Mouse (Mus musculus) neural tube, embryonic 11.5 days (tissue): ENCODE data around the gene Ugcg. TPM values are rescaled to one million over a fixed set of nuclear protein-coding genes. Genes with fewer than 3 reads are reported as not detected.

ENCODE experiments used
- ATAC-seq: fragments of 200-750 bp; cut with Nextera tagmentation; 2 replicates; pipeline ENCODE4 v1.8.0; 2017; ENCODE audit warnings: moderate number of reproducible peaks, mild to moderate bottlenecking, moderate TSS enrichment, moderate library complexity; ENCODE audit not compliant: insufficient read depth, low FRiP score, low TSS enrichment
- DNase-seq: peaks from one replicate; pipeline ENCODE4 v3.0.0-alpha.2; 2015; ENCODE audit warnings: low spot score
- H3K27ac ChIP-seq: fragments of 300-500 bp; sonication (generic); 2 replicates; pipeline ENCODE4 v1.5.1; 2014; ENCODE audit warnings: low read depth, mild to moderate bottlenecking, low read length
- H3K27me3 ChIP-seq: fragments of 300-500 bp; sonication (generic); 2 replicates; pipeline ENCODE4 v1.6.1; 2014; ENCODE audit warnings: mild to moderate bottlenecking, low read length, mixed read lengths; ENCODE audit not compliant: control insufficient read depth, insufficient read depth
- H3K36me3 ChIP-seq: fragments of 300-500 bp; sonication (generic); 2 replicates; pipeline ENCODE4 v1.6.1; 2014; ENCODE audit warnings: mild to moderate bottlenecking, low read length, moderate library complexity, mixed read lengths; ENCODE audit not compliant: control insufficient read depth, insufficient read depth
- H3K4me1 ChIP-seq: fragments of 300-500 bp; sonication (generic); 2 replicates; pipeline ENCODE4 v1.6.1; 2014; ENCODE audit warnings: low read length, mixed read lengths; ENCODE audit not compliant: control insufficient read depth, insufficient read depth
- H3K4me2 ChIP-seq: fragments of 300-500 bp; sonication (generic); 2 replicates; pipeline ENCODE4 v1.6.1; 2014; ENCODE audit warnings: low read depth, mild to moderate bottlenecking, moderate library complexity
- H3K4me3 ChIP-seq: fragments of 300-500 bp; sonication (generic); 2 replicates; pipeline ENCODE4 v1.5.1; 2014; ENCODE audit warnings: low read depth, low read length
- H3K9ac ChIP-seq: fragments of 300-500 bp; sonication (generic); 2 replicates; pipeline ENCODE4 v1.6.1; 2014; ENCODE audit warnings: mild to moderate bottlenecking, low read length
- H3K9me3 ChIP-seq: fragments of 300-500 bp; sonication (generic); 2 replicates; pipeline ENCODE4 v1.6.1; 2016; ENCODE audit warnings: low read length; ENCODE audit not compliant: control insufficient read depth
- WGBS: fragments of 180-500 bp; shearing (Covaris S2); extraction: QIAGEN DNeasy Blood & Tissue Kit; methylation state at CpG from one replicate; pipeline ENCODE4 v1.1.7; 2014; 5-methylcytosine and 5-hydroxymethylcytosine counted together
- polyA plus RNA-seq: library from polyadenylated mRNA; unstranded; fragments of >200 nt; fragmentation: Nextera tagmentation; extraction: Ambion mirVana; gene quantifications from 2 replicates; pipeline ENCODE4 v1.2.1, GENCODE M21; 2014

Ugcg gene
- polyA plus RNA-seq, result 12.1 and 12.4 TPM in 2 replicates

DNA sequence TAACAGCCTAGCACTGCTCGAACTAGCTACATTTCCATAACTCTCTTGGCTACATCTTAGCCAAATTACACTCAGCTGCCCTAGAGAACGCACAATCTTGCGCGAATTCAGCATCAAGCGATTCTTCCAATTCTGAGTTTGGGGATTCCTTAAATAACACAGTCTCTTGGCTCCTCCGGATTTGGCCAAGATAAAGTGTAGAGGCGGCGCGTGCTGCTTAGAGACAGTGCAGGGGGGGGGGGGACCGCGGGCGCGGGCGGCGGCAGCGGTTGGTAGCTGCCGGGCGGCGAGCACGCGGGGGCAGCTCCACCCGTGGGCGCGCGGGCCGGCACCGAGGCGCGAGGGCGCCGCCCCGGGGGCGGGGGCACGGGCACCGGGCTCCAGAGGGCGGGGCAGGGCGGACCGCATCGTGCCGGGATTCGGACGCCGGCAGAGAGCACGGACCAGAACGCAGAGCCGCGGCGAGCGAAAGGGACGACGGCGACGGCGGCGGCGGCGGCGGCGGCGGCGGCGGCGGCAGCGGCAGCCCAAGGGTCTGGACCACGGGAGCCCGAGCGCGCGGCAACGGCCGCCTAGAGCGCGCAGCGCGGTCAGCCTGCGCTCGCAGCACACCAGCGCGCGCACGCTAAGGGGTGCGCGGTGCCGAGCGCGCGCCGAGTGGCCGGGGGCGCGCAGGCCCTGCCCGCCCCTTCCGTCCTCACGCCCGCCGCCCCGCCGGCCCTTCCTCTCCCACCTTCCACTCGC lies at the start of gene Ugcg:
Gene Ugcg (plus strand): TSS at position 456 of the 744 bp plus-strand sequence.
- DNase-seq (peak; percentile 89), ATAC-seq (peak; percentile 82)
- Histone ChIP-seq H3K27ac (peak within 1 kb of the TSS; percentile 87), H3K4me2 (peak within 1 kb of the TSS; percentile 64), H3K36me3 (no peaks in the 10 kb centered on the region; the same call in 1 of the 2 replicates), H3K27me3 (no peaks in the 10 kb centered on the region), H3K4me3 (peak within 1 kb of the TSS; percentile 74), H3K9me3 (no peaks in the 10 kb centered on the region), H3K9ac (peak within 1 kb of the TSS; percentile 92), H3K4me1 (peaks cover 7% of the 10 kb centered on the region)
- under 1% methylated on average over 31 of the region's 99 CpGs for WGBS

DNA sequence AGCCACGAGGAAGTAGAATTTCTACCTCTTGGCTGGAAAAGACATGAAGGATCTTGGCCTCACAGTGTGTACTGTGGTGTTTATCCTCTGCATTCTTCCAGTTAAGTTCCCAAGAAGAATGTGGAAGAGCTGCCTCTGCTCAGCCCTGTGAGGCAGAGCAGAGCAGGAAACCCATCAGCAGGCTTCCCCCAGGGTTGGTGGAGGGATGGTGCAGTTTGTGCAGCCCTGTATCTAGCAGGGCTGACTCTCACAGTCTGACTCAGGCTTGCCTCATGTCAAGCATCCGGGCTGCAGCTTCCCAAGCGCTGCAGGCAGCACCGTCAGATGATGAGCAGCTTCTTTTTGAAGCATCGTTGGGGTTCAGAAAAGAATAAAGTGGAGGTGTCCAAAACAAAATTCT lies 40.0 kb upstream of the Ugcg start:
- H3K9me3 ChIP-seq, result no peaks in the 10 kb centered on the region
- H3K4me3 ChIP-seq, result no peak overlapping the region
- 89% methylated on average over 5 of the region's 5 CpGs for WGBS
- DNase-seq (no peak), ATAC-seq (no peak)
- no peaks in the 10 kb centered on the region for H3K36me3 ChIP-seq
- H3K27me3 ChIP-seq, result no peaks in the 10 kb centered on the region
- no peak overlapping the region for H3K27ac ChIP-seq
- no peak overlapping the region for H3K9ac ChIP-seq
- no peaks in the 10 kb centered on the region for H3K4me1 ChIP-seq
- H3K4me2 ChIP-seq, result no peak overlapping the region

DNA sequence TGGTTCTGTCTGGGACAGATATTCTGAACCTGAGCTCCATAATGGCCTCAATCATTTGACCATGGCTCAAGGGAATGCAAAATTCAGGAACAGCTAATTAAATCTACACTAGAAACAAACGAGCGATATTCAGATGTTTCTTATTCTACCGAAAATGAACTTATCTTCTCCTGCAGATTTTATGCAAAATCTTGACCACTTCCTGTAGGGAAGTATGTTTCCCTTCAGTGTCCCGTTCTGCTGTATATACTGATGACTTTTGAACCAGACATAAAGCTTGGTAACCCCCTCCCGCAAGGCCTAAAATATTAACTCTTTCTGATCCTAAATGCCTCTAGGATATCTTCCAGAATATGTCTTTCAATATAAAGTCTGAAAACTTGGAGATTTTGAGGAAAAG lies 38.1 kb upstream of the Ugcg start:
- Histone ChIP-seq H3K9ac (no peak overlapping the region), H3K27ac (no peak overlapping the region), H3K27me3 (no peaks in the 10 kb centered on the region), H3K4me1 (no peaks in the 10 kb centered on the region), H3K9me3 (no peaks in the 10 kb centered on the region), H3K4me2 (no peak overlapping the region), H3K4me3 (no peak overlapping the region), H3K36me3 (no peaks in the 10 kb centered on the region)
- DNase-seq (no peak), ATAC-seq (no peak)
- WGBS, result 82% methylated on average over 5 of the region's 5 CpGs

DNA sequence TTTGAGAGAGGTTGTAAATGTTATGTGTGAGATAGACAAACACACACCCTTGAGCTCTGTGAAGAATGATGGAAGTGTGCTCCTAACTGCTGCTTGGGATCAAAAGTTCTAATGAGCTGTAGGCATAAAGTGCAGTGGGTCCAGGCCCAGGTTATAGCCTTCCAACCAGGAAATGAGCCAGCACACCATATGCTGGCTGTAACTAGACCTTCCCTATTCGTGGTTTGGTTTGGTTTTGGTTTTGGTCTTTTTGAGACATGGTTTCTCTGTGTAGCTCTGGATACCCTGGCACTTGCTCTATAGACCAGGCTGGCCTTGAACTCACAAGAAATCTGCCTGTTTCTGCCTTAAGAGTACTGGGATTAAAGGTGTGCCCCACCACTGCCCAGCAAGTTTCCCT lies 37.1 kb upstream of the Ugcg start:
- Histone ChIP-seq H3K36me3 (no peaks in the 10 kb centered on the region), H3K9ac (no peak overlapping the region), H3K4me2 (no peak overlapping the region), H3K27me3 (no peaks in the 10 kb centered on the region), H3K9me3 (no peaks in the 10 kb centered on the region), H3K4me3 (no peak overlapping the region), H3K27ac (no peak overlapping the region), H3K4me1 (no peaks in the 10 kb centered on the region)
- no peak for ATAC-seq
- DNase-seq, result no peak
- 69% methylated on average over 1 of the region's 1 CpGs for WGBS

DNA sequence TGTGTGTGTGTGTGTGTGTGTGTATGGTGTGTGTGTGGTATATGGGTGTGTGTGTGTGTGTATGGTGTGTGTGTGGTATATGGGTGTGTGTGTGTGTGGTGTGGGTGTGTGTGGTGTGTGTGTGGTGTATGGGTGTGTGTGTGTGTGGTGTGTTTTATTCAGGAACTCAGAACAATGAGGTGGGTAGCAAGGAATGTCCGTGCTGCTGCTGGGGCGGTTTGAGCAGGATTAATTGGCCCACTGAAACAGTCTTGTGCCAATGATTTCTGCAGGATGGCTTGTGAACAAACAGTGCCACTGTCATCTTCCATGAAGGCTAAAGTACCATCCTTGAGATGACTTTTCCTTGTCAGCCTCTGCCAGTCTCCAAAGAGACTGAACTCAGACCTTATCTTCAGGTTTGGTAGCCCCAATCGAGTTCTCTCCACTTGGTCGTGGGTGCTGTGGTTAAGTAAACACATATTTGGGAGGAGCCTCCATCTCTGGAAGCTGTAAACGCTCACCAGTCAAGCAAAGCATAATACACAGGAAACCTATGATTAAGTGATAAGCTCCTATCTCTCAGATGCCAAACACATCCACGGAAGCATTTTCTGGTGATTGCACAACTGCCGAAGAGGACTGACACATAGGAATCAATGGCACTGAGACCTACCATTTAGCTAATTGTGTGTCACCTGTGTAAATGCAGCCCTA lies 32.0 kb upstream of the Ugcg start:
- H3K9me3 ChIP-seq, result no peaks in the 10 kb centered on the region
- no peak overlapping the region for H3K9ac ChIP-seq
- 78% methylated on average over 7 of the region's 7 CpGs for WGBS
- no peaks in the 10 kb centered on the region for H3K36me3 ChIP-seq
- DNase-seq, result no peak
- H3K4me1 ChIP-seq, result no peaks in the 10 kb centered on the region
- no peak overlapping the region for H3K27ac ChIP-seq
- ATAC-seq, result no peak
- H3K4me3 ChIP-seq, result no peak overlapping the region
- no peaks in the 10 kb centered on the region for H3K27me3 ChIP-seq
- no peak overlapping the region for H3K4me2 ChIP-seq

DNA sequence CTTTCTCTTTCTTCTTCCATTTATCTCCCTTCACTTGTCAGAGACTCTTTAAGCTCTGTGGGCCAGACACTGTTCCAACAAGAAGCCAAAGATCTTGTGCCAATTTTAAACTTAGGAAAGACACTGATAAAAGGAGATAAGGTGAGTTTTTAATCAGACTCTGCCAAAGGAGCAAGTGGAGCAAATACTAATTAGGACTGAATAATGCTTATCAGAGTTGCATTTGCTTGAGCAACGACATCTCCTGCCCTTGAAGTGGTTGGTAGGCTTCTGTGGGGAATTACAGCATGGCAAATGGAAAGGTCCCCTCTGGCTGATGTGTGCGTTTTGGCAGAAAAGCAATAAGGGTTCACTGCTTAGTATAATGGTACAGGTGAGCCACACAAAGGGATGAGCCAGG lies 31.4 kb upstream of the Ugcg start:
- Histone ChIP-seq H3K4me1 (no peaks in the 10 kb centered on the region), H3K9ac (no peak overlapping the region)

DNA sequence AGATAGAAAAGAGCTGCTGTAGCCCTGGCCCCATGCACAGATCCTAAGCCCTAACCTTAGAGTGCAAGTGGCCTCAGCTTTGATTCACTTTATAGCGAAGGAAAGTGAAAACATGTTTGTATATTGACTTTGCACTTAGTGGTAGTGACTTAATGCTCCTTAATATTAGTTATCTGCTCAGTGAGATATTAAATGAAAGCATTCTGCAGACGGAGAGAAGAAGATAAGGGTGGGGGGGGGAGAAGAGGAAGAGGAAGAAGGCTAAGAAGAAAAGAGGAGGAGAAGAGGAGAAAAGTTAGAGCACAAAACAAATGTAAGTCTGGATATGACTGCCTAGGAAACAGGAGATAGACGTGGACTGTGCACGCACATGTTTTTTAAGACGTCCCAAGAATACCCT lies 28.8 kb upstream of the Ugcg start:
- Histone ChIP-seq H3K4me1 (no peaks in the 10 kb centered on the region), H3K4me2 (no peak overlapping the region), H3K27ac (no peak overlapping the region), H3K9ac (no peak overlapping the region), H3K4me3 (no peak overlapping the region), H3K9me3 (no peaks in the 10 kb centered on the region), H3K27me3 (no peaks in the 10 kb centered on the region), H3K36me3 (no peaks in the 10 kb centered on the region)
- WGBS, result 90% methylated on average over 5 of the region's 5 CpGs
- DNase-seq (no peak), ATAC-seq (no peak)

More for the DNA sequence above, 31.4 kb upstream of the Ugcg start:
- no peak for DNase-seq
- Histone ChIP-seq H3K36me3 (no peaks in the 10 kb centered on the region), H3K4me2 (no peak overlapping the region), H3K9me3 (no peaks in the 10 kb centered on the region), H3K27ac (no peak overlapping the region), H3K27me3 (no peaks in the 10 kb centered on the region), H3K4me3 (no peak overlapping the region)
- no peak for ATAC-seq
- 82% methylated on average over 2 of the region's 2 CpGs for WGBS

DNA sequence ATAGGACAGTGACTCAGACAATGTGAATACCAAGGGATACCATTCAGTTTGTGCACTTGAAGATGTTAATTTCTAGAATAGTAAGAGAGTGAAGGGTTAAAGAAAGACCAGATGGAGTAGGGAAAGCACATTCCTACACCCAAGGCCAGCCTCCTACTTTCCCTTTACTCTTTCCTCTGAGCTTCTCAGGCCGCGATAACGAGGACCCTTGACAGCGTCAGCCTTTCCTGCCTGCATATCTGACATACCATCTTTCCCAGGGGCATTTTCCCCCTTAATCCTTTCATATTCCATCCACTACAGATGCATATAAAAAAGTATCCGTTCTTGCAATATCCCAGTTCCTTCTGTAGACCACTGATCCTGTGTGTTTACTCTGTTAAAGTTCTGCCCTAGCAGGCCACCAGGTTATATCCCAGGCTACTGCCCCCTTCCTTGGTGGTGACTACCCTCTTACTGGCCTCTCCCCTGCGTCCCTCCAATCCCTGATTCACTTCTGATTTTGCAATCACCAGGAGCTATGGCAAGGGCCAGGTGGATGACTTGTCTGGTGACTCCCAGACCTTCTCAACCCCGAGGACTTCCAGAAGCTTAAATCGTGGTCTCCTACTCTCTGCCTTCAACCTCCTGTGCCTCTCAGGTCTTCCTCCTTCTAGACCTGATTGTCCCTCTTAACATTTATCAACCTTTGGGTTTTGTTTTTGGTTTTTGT lies 27.9 kb upstream of the Ugcg start:
- 75% methylated on average over 8 of the region's 8 CpGs for WGBS
- Histone ChIP-seq H3K27me3 (no peaks in the 10 kb centered on the region), H3K27ac (no peak overlapping the region), H3K36me3 (no peaks in the 10 kb centered on the region), H3K4me1 (no peaks in the 10 kb centered on the region), H3K4me2 (no peak overlapping the region), H3K4me3 (no peak overlapping the region), H3K9ac (no peak overlapping the region), H3K9me3 (no peaks in the 10 kb centered on the region)
- ATAC-seq (no peak), DNase-seq (no peak)
